Mouse (Mus musculus): Measurements from ENCODE around the gene U2af1l4. TPM values are rescaled to one million over a fixed set of nuclear protein-coding genes. Genes with fewer than 3 reads are reported as not detected.
A peak's percentile ranks its signal among the peaks of the same experiment; 100 is the strongest.

Gene U2af1l4
- total RNA-seq (2021) = 10 to 100 TPM; 69.8 to 72.5 TPM

- DNase-seq (ENCODE audit: extremely low spot score in 1 of 2, low spot score in 1 of 2) = peak; percentile 84 to 90
Observed at GRCm38 (mm10) chr7:30563117-30563905, at the start of gene U2af1l4, which contains the start of the genes Gm49396 and Psenen. Gene U2af1l4, plus strand, starts transcription at chr7:30563301. Gene Gm49396, plus strand, starts transcription at chr7:30563344. Gene Psenen, minus strand, starts transcription at chr7:30563627.

GRCm38 (mm10) chr7:30515003-30515760 is 47.9 kb upstream of the U2af1l4 start:
- DNase-seq (ENCODE audit: extremely low spot score in 1 of 2, low spot score in 1 of 2) = no peak

- no peak for DNase-seq (ENCODE audit: extremely low spot score in 1 of 2, low spot score in 1 of 2)
Observed at GRCm38 (mm10) chr7:30518325-30518724, 44.8 kb upstream of the U2af1l4 start.

- no peak for DNase-seq (ENCODE audit: extremely low spot score in 1 of 2, low spot score in 1 of 2)
Observed at GRCm38 (mm10) chr7:30520396-30520795, 42.7 kb upstream of the U2af1l4 start.

GRCm38 (mm10) chr7:30520856-30521255 is 42.2 kb upstream of the U2af1l4 start:
- DNase-seq (ENCODE audit: extremely low spot score in 1 of 2, low spot score in 1 of 2) = no peak

- DNase-seq (ENCODE audit: extremely low spot score in 1 of 2, low spot score in 1 of 2) = no peak
Observed at GRCm38 (mm10) chr7:30522871-30523270, 40.2 kb upstream of the U2af1l4 start.

- DNase-seq (ENCODE audit: extremely low spot score in 1 of 2, low spot score in 1 of 2) = no peak
Observed at GRCm38 (mm10) chr7:30524487-30524886, 38.6 kb upstream of the U2af1l4 start.

- DNase-seq (ENCODE audit: extremely low spot score in 1 of 2, low spot score in 1 of 2) = no peak
Observed at GRCm38 (mm10) chr7:30525954-30526353, 37.1 kb upstream of the U2af1l4 start.

- no peak for DNase-seq (ENCODE audit: extremely low spot score in 1 of 2, low spot score in 1 of 2)
Observed at GRCm38 (mm10) chr7:30526399-30526798, 36.7 kb upstream of the U2af1l4 start.

GRCm38 (mm10) chr7:30526981-30527380 is 36.1 kb upstream of the U2af1l4 start:
- DNase-seq (ENCODE audit: extremely low spot score in 1 of 2, low spot score in 1 of 2) = no peak

GRCm38 (mm10) chr7:30531291-30531815 is 31.7 kb upstream of the U2af1l4 start:
- DNase-seq (ENCODE audit: extremely low spot score in 1 of 2, low spot score in 1 of 2) = no peak

- no peak for DNase-seq (ENCODE audit: extremely low spot score in 1 of 2, low spot score in 1 of 2)
Observed at GRCm38 (mm10) chr7:30532931-30533330, 30.2 kb upstream of the U2af1l4 start.

- DNase-seq (ENCODE audit: extremely low spot score in 1 of 2, low spot score in 1 of 2) = no peak
Observed at GRCm38 (mm10) chr7:30533941-30534632, 29.0 kb upstream of the U2af1l4 start.

- DNase-seq (ENCODE audit: extremely low spot score in 1 of 2, low spot score in 1 of 2) = peak; percentile 85 to 92
Observed at GRCm38 (mm10) chr7:30534633-30535577, 28.2 kb upstream of the U2af1l4 start, which contains the start of gene Arhgap33. Gene Arhgap33, minus strand, starts transcription at chr7:30535060.

GRCm38 (mm10) chr7:30540572-30540971 is 22.5 kb upstream of the U2af1l4 start:
- DNase-seq (ENCODE audit: extremely low spot score in 1 of 2, low spot score in 1 of 2) = no peak

- DNase-seq (ENCODE audit: extremely low spot score in 1 of 2, low spot score in 1 of 2) = no peak
Observed at GRCm38 (mm10) chr7:30544327-30544726, 18.8 kb upstream of the U2af1l4 start.

- DNase-seq (ENCODE audit: extremely low spot score in 1 of 2, low spot score in 1 of 2) = no peak
Observed at GRCm38 (mm10) chr7:30549880-30550279, 13.2 kb upstream of the U2af1l4 start.

GRCm38 (mm10) chr7:30550603-30551002 is 12.5 kb upstream of the U2af1l4 start:
- no peak for DNase-seq (ENCODE audit: extremely low spot score in 1 of 2, low spot score in 1 of 2)

GRCm38 (mm10) chr7:30551445-30552101 is 11.5 kb upstream of the U2af1l4 start:
- DNase-seq (ENCODE audit: extremely low spot score in 1 of 2, low spot score in 1 of 2) = no peak
